Mouse (Mus musculus) lung, postnatal 0 days (tissue): ENCODE data around the gene Gm28374.

Experiments
- CTCF ChIP-seq: IDR thresholded peaks from 2 replicates; pipeline ENCODE4 v1.5.1; 2016; ENCODE audit warnings: antibody characterized with exemption, mild to moderate bottlenecking
- EP300 ChIP-seq: IDR thresholded peaks from 2 replicates; pipeline ENCODE4 v1.6.1; 2016; ENCODE audit warnings: antibody characterized with exemption, mild to moderate bottlenecking, control low read depth

DNA sequence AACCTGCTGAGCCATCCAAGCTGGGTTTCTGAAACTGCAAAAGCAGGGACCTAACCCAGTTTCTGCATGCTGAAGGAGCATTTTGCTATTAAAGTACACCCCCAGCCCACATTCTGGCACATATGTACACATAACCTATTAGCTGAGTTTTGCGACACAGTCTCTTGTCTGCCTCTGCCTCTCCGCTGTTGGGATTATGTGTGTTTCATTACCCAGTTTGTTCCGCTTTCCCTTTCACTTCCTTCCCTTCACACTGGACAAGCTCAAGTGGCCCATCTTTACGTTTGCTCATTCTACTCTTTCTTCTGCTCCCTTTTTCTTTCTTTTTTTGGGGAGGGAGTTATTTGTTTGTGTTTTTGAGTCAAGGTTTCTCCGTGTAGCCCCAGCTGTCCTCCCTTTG lies 8.2 kb downstream of the Gm28374 start:
- TF ChIP-seq EP300 (no peak), CTCF (no peak)
